Mouse (Mus musculus) erythroid progenitor cell, adult 5-6 weeks (primary cell): ENCODE data around the gene Lrrc56. TPM values are rescaled to one million over a fixed set of nuclear protein-coding genes. Genes with fewer than 3 reads are reported as not detected.
"Not testable (repeated sequence)": the region's sequence is repeated elsewhere in the genome, so short reads cannot be mapped to it uniquely, and the experiment has no call there.

Experiments
- ATAC-seq: replicated peaks from 2 replicates; pipeline ENCODE4 v1.8.0; 2016; ENCODE audit warnings: moderate number of reproducible peaks, mild to moderate bottlenecking, moderate TSS enrichment, inconsistent platforms; ENCODE audit not compliant: poor library complexity, low FRiP score, severe bottlenecking
- total RNA-seq, 2 experiments: library from RNA; stranded (forward) in 1 of 2; stranded (reverse) in 1 of 2; fragments of 150-400 nt in 1 of 2; fragments of 186-747, 209-891 nt in 1 of 2; gene quantifications; 2 replicates each; pipeline versions ENCODE4 v1.2.3 to v1.2.4; 2015 to 2017; ENCODE audit warnings: low replicate concordance in 2 of 2

Gene Lrrc56
- total RNA-seq, 2 experiments from 2014 or later, result 3.6 to 8.8 TPM

DNA sequence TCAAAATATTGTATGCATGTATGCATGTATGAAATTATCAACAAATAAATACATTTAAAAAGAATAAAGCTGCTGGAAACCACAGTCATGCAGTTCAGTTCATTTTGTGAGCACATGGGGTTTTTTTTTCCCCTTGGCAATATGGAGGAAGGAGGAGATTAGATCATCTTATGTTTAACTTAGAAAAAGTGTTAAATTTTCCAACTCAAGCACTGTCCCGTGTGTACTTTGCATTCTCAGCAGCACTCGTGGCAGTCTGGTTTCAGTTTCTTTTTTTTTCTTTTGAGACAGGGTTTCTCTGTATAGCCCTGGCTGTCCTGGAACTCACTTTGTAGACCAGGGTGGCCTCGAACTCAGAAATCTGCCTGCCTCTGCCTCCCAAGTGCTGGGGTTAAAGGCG lies 56.5 kb downstream of the Lrrc56 start:
- not testable (repeated sequence) for ATAC-seq

DNA sequence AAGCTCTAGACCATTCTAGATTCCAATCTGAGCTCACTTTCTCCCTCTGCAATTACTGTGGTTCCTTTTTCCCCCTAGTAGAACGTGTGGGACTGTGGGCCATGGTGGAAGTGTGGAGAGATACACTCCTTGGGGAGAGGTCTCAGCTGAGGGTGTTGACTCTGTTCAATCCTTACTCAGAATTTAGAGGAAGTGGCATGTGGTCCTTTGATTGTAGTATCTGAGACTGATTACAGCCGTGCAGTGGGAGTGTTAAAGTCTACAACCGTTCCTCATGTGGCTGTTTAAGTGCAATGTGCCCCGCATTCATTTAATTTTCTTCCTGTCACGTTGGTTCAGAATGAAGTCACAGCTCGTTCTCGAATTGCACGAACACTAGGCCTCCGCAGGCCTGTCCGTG lies 62.2 kb downstream of the Lrrc56 start:
- ATAC-seq, result no peak

Other genes with a start within 250 kb of the Lrrc56 start
- gene Ifitm5, start 243.9 kb upstream of the Lrrc56 start, total RNA-seq (2015; ENCODE audit: low replicate concordance), result not detected in 2 replicates
- gene Ifitm5, start 243.9 kb upstream of the Lrrc56 start, total RNA-seq (2017; ENCODE audit: low replicate concordance), result not detected in 2 replicates
- not detected in 2 replicates for gene Gm45717, start 238.2 kb upstream of the Lrrc56 start, total RNA-seq (2015; ENCODE audit: low replicate concordance)
- not detected in 2 replicates for gene Gm45717, start 238.2 kb upstream of the Lrrc56 start, total RNA-seq (2017; ENCODE audit: low replicate concordance)
- 61.6 and 73.4 TPM in 2 replicates for gene Ifitm2, start 238.2 kb upstream of the Lrrc56 start, total RNA-seq (2015; ENCODE audit: low replicate concordance)
- 14.5 and 51.7 TPM in 2 replicates for gene Ifitm2, start 238.2 kb upstream of the Lrrc56 start, total RNA-seq (2017; ENCODE audit: low replicate concordance)
- gene Ifitm1, start 226.9 kb upstream of the Lrrc56 start, total RNA-seq (2015; ENCODE audit: low replicate concordance), result 31.0 TPM in 1 of 2 replicates, not detected in the other
- 0.90 and 20.6 TPM in 2 replicates for gene Ifitm1, start 226.9 kb upstream of the Lrrc56 start, total RNA-seq (2017; ENCODE audit: low replicate concordance)
- gene Ifitm3, start 183.4 kb upstream of the Lrrc56 start, total RNA-seq (2015; ENCODE audit: low replicate concordance), result 156 and 271 TPM in 2 replicates
- 73.5 and 106 TPM in 2 replicates for gene Ifitm3, start 183.4 kb upstream of the Lrrc56 start, total RNA-seq (2017; ENCODE audit: low replicate concordance)
- 172 and 212 TPM in 2 replicates for gene Ifitm6, start 176.2 kb upstream of the Lrrc56 start, total RNA-seq (2015; ENCODE audit: low replicate concordance)
- 65.6 and 95.9 TPM in 2 replicates for gene Ifitm6, start 176.2 kb upstream of the Lrrc56 start, total RNA-seq (2017; ENCODE audit: low replicate concordance)
- gene Gm17387, start 165.0 kb upstream of the Lrrc56 start, total RNA-seq (2015; ENCODE audit: low replicate concordance), result not detected in 2 replicates
- not detected in 2 replicates for gene Gm17387, start 165.0 kb upstream of the Lrrc56 start, total RNA-seq (2017; ENCODE audit: low replicate concordance)
- not detected in 2 replicates for gene B4galnt4, start 133.1 kb upstream of the Lrrc56 start, total RNA-seq (2015; ENCODE audit: low replicate concordance)
- 0.26 TPM in 1 of 2 replicates, not detected in the other for gene B4galnt4, start 133.1 kb upstream of the Lrrc56 start, total RNA-seq (2017; ENCODE audit: low replicate concordance)
- gene Pkp3, start 115.9 kb upstream of the Lrrc56 start, total RNA-seq (2015; ENCODE audit: low replicate concordance), result 4.3 TPM in 1 of 2 replicates, not detected in the other
- gene Pkp3, start 115.9 kb upstream of the Lrrc56 start, total RNA-seq (2017; ENCODE audit: low replicate concordance), result 0.91 and 1.3 TPM in 2 replicates
- 4.2 and 10.5 TPM in 2 replicates for gene Sigirr, start 93.6 kb upstream of the Lrrc56 start, total RNA-seq (2015; ENCODE audit: low replicate concordance)
- gene Sigirr, start 93.6 kb upstream of the Lrrc56 start, total RNA-seq (2017; ENCODE audit: low replicate concordance), result 1.5 TPM in 1 of 2 replicates, not detected in the other
- gene Ano9, start 76.4 kb upstream of the Lrrc56 start, total RNA-seq (2015; ENCODE audit: low replicate concordance), result not detected in 2 replicates
- gene Ano9, start 76.4 kb upstream of the Lrrc56 start, total RNA-seq (2017; ENCODE audit: low replicate concordance), result not detected in 2 replicates
- 278 and 380 TPM in 2 replicates for gene Ptdss2, start 71.8 kb upstream of the Lrrc56 start, total RNA-seq (2015; ENCODE audit: low replicate concordance)
- gene Ptdss2, start 71.8 kb upstream of the Lrrc56 start, total RNA-seq (2017; ENCODE audit: low replicate concordance), result 309 and 327 TPM in 2 replicates
- 9.6 and 16.2 TPM in 2 replicates for gene Rnh1, start 21.3 kb upstream of the Lrrc56 start, total RNA-seq (2015; ENCODE audit: low replicate concordance)
- 3.7 and 20.5 TPM in 2 replicates for gene Rnh1, start 21.3 kb upstream of the Lrrc56 start, total RNA-seq (2017; ENCODE audit: low replicate concordance)
- 39.8 and 94.4 TPM in 2 replicates for gene Hras, start 152 bp upstream of the Lrrc56 start, total RNA-seq (2015; ENCODE audit: low replicate concordance)
- gene Hras, start 152 bp upstream of the Lrrc56 start, total RNA-seq (2017; ENCODE audit: low replicate concordance), result 40.5 and 47.2 TPM in 2 replicates
- 1.8 TPM in 1 of 2 replicates, not detected in the other for gene Lmntd2, start 19.9 kb downstream of the Lrrc56 start, total RNA-seq (2015; ENCODE audit: low replicate concordance)
- gene Lmntd2, start 19.9 kb downstream of the Lrrc56 start, total RNA-seq (2017; ENCODE audit: low replicate concordance), result 2.2 TPM in 1 of 2 replicates, not detected in the other
- gene Rassf7, start 21.7 kb downstream of the Lrrc56 start, total RNA-seq (2015; ENCODE audit: low replicate concordance), result 33.1 and 33.9 TPM in 2 replicates
- 10.9 and 13.4 TPM in 2 replicates for gene Rassf7, start 21.7 kb downstream of the Lrrc56 start, total RNA-seq (2017; ENCODE audit: low replicate concordance)
- 80.1 and 114 TPM in 2 replicates for gene Phrf1, start 34.6 kb downstream of the Lrrc56 start, total RNA-seq (2015; ENCODE audit: low replicate concordance)
- 63.5 and 90.0 TPM in 2 replicates for gene Phrf1, start 34.6 kb downstream of the Lrrc56 start, total RNA-seq (2017; ENCODE audit: low replicate concordance)
- gene Irf7, start 72.3 kb downstream of the Lrrc56 start, total RNA-seq (2015; ENCODE audit: low replicate concordance), result 52.8 and 81.4 TPM in 2 replicates
- gene Irf7, start 72.3 kb downstream of the Lrrc56 start, total RNA-seq (2017; ENCODE audit: low replicate concordance), result 68.6 and 76.5 TPM in 2 replicates
- gene Cdhr5, start 82.6 kb downstream of the Lrrc56 start, total RNA-seq (2015; ENCODE audit: low replicate concordance), result not detected in 2 replicates
- gene Cdhr5, start 82.6 kb downstream of the Lrrc56 start, total RNA-seq (2017; ENCODE audit: low replicate concordance), result not detected in 2 replicates
- not detected in 2 replicates for gene Sct, start 85.0 kb downstream of the Lrrc56 start, total RNA-seq (2015; ENCODE audit: low replicate concordance)
- gene Sct, start 85.0 kb downstream of the Lrrc56 start, total RNA-seq (2017; ENCODE audit: low replicate concordance), result not detected in 2 replicates
- not detected in 2 replicates for gene Drd4, start 97.8 kb downstream of the Lrrc56 start, total RNA-seq (2015; ENCODE audit: low replicate concordance)
- gene Drd4, start 97.8 kb downstream of the Lrrc56 start, total RNA-seq (2017; ENCODE audit: low replicate concordance), result not detected in 2 replicates
- 46.5 and 55.8 TPM in 2 replicates for gene Deaf1, start 133.5 kb downstream of the Lrrc56 start, total RNA-seq (2015; ENCODE audit: low replicate concordance)
- gene Deaf1, start 133.5 kb downstream of the Lrrc56 start, total RNA-seq (2017; ENCODE audit: low replicate concordance), result 26.2 and 40.8 TPM in 2 replicates
- 13.4 and 26.7 TPM in 2 replicates for gene Tmem80, start 133.6 kb downstream of the Lrrc56 start, total RNA-seq (2015; ENCODE audit: low replicate concordance)
- gene Tmem80, start 133.6 kb downstream of the Lrrc56 start, total RNA-seq (2017; ENCODE audit: low replicate concordance), result 8.3 and 8.6 TPM in 2 replicates
- not detected in 2 replicates for gene Eps8l2, start 144.7 kb downstream of the Lrrc56 start, total RNA-seq (2015; ENCODE audit: low replicate concordance)
- gene Eps8l2, start 144.7 kb downstream of the Lrrc56 start, total RNA-seq (2017; ENCODE audit: low replicate concordance), result 1.4 TPM in 1 of 2 replicates, not detected in the other
- 108 and 138 TPM in 2 replicates for gene Taldo1, start 198.0 kb downstream of the Lrrc56 start, total RNA-seq (2015; ENCODE audit: low replicate concordance)
- 354 and 496 TPM in 2 replicates for gene Taldo1, start 198.0 kb downstream of the Lrrc56 start, total RNA-seq (2017; ENCODE audit: low replicate concordance)
- 3.4 and 14.4 TPM in 2 replicates for gene Gatd1, start 220.0 kb downstream of the Lrrc56 start, total RNA-seq (2015; ENCODE audit: low replicate concordance)
- gene Gatd1, start 220.0 kb downstream of the Lrrc56 start, total RNA-seq (2017; ENCODE audit: low replicate concordance), result 4.4 and 9.2 TPM in 2 replicates
- not detected in 2 replicates for gene Cend1, start 235.3 kb downstream of the Lrrc56 start, total RNA-seq (2015; ENCODE audit: low replicate concordance)
- not detected in 2 replicates for gene Cend1, start 235.3 kb downstream of the Lrrc56 start, total RNA-seq (2017; ENCODE audit: low replicate concordance)
- 28.5 and 37.3 TPM in 2 replicates for gene Slc25a22, start 243.7 kb downstream of the Lrrc56 start, total RNA-seq (2015; ENCODE audit: low replicate concordance)
- 1.4 and 7.1 TPM in 2 replicates for gene Slc25a22, start 243.7 kb downstream of the Lrrc56 start, total RNA-seq (2017; ENCODE audit: low replicate concordance)
- gene Pidd1, start 249.9 kb downstream of the Lrrc56 start, total RNA-seq (2015; ENCODE audit: low replicate concordance), result 34.2 and 34.4 TPM in 2 replicates
- gene Pidd1, start 249.9 kb downstream of the Lrrc56 start, total RNA-seq (2017; ENCODE audit: low replicate concordance), result 14.0 and 19.1 TPM in 2 replicates